Mouse (Mus musculus) gastrocnemius, postnatal 14 days (tissue): Measurements from ENCODE around the gene Krt13. TPM values are rescaled to one million over a fixed set of nuclear protein-coding genes. Genes with fewer than 3 reads are reported as not detected.

ENCODE experiments used
- DNase-seq: peaks from one replicate; pipeline ENCODE4 v3.0.0; 2021; ENCODE audit warnings: mixed read lengths
- intact Hi-C: fragments of 180-260 bp; cut with DNase I; formaldehyde crosslinking; loops from one replicate; pipeline ENCODE4 v1.15.1; 2025; ENCODE audit warnings: low total_unique reads
- total RNA-seq, 2 experiments: library from RNA; stranded (reverse); gene quantifications; 2 replicates each; pipeline ENCODE4 v1.2.3; 2021

Gene Krt13
- total RNA-seq, 2 experiments from 2014 or later: not detected

- intact Hi-C loops: no loop called here
- no peak for DNase-seq
Measured at GRCm38 (mm10) chr11:100120331-100120730, 1.0 kb downstream of the Krt13 start.

GRCm38 (mm10) chr11:100113742-100114029, 7.7 kb downstream of the Krt13 start:
- intact Hi-C loops: no loop called here
- no peak for DNase-seq

GRCm38 (mm10) chr11:100112935-100113741, 8.2 kb downstream of the Krt13 start:
- intact Hi-C loops: no loop called here
- DNase-seq: no peak

DNA sequence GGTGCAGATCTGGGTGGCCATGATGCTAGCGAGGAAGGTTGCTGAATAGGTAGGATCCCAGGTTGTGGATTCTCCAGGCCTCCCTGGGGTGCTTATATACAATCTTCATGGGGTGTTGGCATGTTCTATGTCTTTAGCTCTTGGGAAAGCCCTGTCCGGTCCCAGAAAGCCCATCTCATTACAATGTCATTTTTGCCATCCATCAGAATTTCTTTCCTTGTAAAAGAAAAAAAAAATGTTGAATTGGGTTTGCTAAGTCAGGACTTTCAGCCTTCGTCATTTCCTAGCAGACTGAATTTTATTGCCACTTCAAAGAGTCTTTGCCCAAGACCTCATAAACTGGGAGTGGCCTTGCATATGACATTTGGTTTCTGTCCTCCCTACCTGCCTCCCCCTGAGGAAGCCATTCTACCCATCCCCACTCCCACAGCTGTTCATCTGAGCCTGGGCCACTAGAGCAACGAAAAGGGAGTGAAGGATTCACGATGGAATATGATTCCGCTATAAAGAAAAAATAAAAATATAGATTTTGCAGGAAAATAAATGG, 15.7 kb downstream of the Krt13 start, which contains the start of gene Krt36:
TSS of gene Krt36 (minus strand) at position 51 of the 547 bp plus-strand sequence.
- intact Hi-C loops: no loop called here
- DNase-seq: no peak

- intact Hi-C loops: no loop called here
- no peak for DNase-seq
Measured at GRCm38 (mm10) chr11:100102693-100103429, 18.5 kb downstream of the Krt13 start.

DNA sequence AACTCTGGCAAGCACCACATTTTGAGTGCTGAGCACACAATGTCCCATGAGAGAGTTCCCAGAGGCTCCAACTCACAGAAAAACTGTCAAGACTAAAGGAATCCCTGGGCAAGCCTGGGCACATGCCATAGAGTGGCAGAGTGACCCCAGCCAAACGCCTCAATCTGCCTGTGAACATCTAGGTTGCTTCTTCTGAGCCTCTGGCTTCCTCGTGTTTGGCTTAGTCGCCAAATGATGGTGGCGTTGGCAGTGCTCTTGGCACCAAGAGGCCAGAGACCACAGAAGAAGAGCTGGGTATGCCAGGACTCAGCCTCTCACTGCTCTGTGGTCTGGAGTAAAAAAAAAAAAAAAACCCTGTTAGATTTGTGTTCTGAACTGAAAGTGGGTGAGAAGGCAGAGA, 21.0 kb downstream of the Krt13 start:
- no peak for DNase-seq
- intact Hi-C loops: no loop called here

GRCm38 (mm10) chr11:100097819-100098218, 23.5 kb downstream of the Krt13 start:
- intact Hi-C loops: no loop called here
- no peak for DNase-seq

GRCm38 (mm10) chr11:100096141-100096540, 25.2 kb downstream of the Krt13 start, which contains the start of gene Krt35:
Gene Krt35 (minus strand): TSS chr11:100096241.
- intact Hi-C loops: no loop called here
- no peak for DNase-seq

GRCm38 (mm10) chr11:100088378-100089025, 32.9 kb downstream of the Krt13 start:
- intact Hi-C loops: no loop called here
- no peak for DNase-seq

- no peak for DNase-seq
- intact Hi-C loops: no loop called here
Measured at GRCm38 (mm10) chr11:100087861-100088260, 33.5 kb downstream of the Krt13 start, which contains the start of gene Krt32. Gene Krt32 (minus strand): TSS chr11:100088226.

DNA sequence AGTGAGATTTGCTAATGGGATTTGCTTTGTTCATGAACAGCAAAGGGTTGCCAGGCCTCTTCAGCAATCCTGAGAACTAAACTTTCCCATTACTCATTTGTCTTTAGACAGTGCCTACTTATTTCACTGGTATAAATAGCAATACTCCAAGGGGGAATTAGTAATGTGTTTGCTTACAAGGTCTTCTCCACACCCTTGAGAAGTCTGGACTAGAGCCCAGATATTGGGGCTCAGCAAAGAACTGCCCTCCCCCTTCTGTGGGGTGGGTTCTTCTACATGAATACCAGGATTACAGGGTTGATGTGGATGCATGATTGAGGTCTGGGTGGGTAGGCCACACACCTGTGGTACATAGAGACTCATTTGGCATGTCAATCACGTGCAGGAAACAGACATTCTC, 47.5 kb downstream of the Krt13 start:
- intact Hi-C loops: no loop called here
- DNase-seq: no peak

Other genes with a start within 250 kb of the Krt13 start
- gene Krtap9-1, start 248.2 kb downstream of the Krt13 start, total RNA-seq: not detected
- gene Gm11567, start 242.4 kb downstream of the Krt13 start, total RNA-seq: not detected
- gene Krtap31-1, start 213.6 kb downstream of the Krt13 start, total RNA-seq: not detected
- not detected for gene Gm11565, start 206.8 kb downstream of the Krt13 start, total RNA-seq
- gene Krtap31-2, start 185.3 kb downstream of the Krt13 start, total RNA-seq: not detected
- gene Krtap9-5, start 173.1 kb downstream of the Krt13 start, total RNA-seq: not detected
- not detected for gene Krtap29-1, start 142.5 kb downstream of the Krt13 start, total RNA-seq
- not detected for gene Krtap16-1, start 135.0 kb downstream of the Krt13 start, total RNA-seq
- not detected for gene Krtap17-1, start 127.6 kb downstream of the Krt13 start, total RNA-seq
- under 1 TPM in 1 of 2 experiments, not detected in 1; 0.16 TPM for gene Krt33a, start 105.4 kb downstream of the Krt13 start, total RNA-seq
- gene Krt33b, start 91.7 kb downstream of the Krt13 start, total RNA-seq: under 1 TPM in 1 of 2 experiments, not detected in 1; 0.31 TPM
- not detected for gene Krt34, start 80.0 kb downstream of the Krt13 start, total RNA-seq
- not detected for gene Krt31, start 71.0 kb downstream of the Krt13 start, total RNA-seq
- not detected for gene Krt32, start 33.3 kb downstream of the Krt13 start, total RNA-seq
- not detected for gene Krt35, start 25.3 kb downstream of the Krt13 start, total RNA-seq
- gene Krt36, start 15.9 kb downstream of the Krt13 start, total RNA-seq: not detected
- gene Krt15, start 14.4 kb upstream of the Krt13 start, total RNA-seq: not detected
- gene Krt19, start 27.1 kb upstream of the Krt13 start, total RNA-seq: under 1 TPM; 0.38 to 0.51 TPM
- gene Krt9, start 71.7 kb upstream of the Krt13 start, total RNA-seq: not detected
- not detected for gene Krt14, start 86.0 kb upstream of the Krt13 start, total RNA-seq
- not detected for gene Krt16, start 127.3 kb upstream of the Krt13 start, total RNA-seq
- gene Krt17, start 139.5 kb upstream of the Krt13 start, total RNA-seq: not detected
- gene Krt42, start 148.3 kb upstream of the Krt13 start, total RNA-seq: not detected
- gene Eif1, start 198.3 kb upstream of the Krt13 start, total RNA-seq: 100 to 1,000 TPM; 781 to 791 TPM
- gene Gast, start 212.8 kb upstream of the Krt13 start, total RNA-seq: not detected
- gene Hap1, start 234.6 kb upstream of the Krt13 start, total RNA-seq: under 1 TPM; 0.66 to 0.82 TPM